8 mouse cellular contexts compared by ENCODE assay signal in the genomic region with DNA sequence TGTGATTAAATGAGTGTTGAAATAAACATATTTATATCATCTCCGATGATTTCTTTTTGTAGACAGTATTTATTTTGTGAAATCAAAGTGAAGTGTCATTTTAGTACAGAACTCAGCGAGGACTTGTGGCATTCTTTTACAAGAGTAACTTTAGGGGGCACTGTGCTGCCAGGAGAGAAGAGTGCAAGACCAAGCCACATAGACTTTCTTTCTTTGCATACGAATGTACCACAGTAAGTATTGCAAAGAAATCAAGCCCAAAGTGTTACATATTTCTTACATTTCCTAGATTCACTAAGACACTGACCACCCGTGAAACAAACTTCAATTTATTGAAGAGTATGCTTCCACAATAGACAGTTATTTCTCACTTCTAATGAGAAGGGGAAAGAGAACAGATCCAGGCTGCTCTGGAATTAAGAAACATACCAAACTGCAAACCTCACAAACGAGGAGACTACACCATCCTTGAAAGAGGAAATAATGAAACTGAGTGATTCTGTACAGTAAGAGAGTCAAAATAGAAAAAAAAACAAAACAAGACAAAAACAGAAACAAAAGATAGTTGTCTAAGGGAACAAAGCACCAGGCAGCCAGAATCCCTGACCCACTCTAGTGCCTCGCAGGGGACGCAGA.
DNase-seq lines count a peak whose midpoint lies in the region; ATAC-seq and TF ChIP-seq lines count a peak whose summit lies in the region.
"Had no signal": no experiment of that assay in that cellular context is flagged by ENCODE, and none has a peak within 500 bp of the region (broad histone marks: within the 10 kb centered on the region; RNA-seq: fewer than 3 reads in every experiment).

No protein-coding gene starts in this region.

- H3K4me3 ChIP-seq in kidney, embryonic 16.5 days (ENCODE audit: low read length) = no peak overlapping the region
- H3K4me3 ChIP-seq in kidney, postnatal 0 days (replicated peaks; ENCODE audit: low read depth, low read length) = no peak overlapping the region
- H3K4me3 ChIP-seq: myocyte had no signal

- H3K9ac ChIP-seq in kidney, embryonic 16.5 days (replicated peaks; ENCODE audit: low read length) = no peak overlapping the region
- H3K9ac ChIP-seq in kidney, postnatal 0 days (ENCODE audit: low read depth, low read length) = no peak overlapping the region

- no peaks in the 10 kb centered on the region for H3K4me1 ChIP-seq in kidney, embryonic 16.5 days (ENCODE audit: insufficient read depth, low read length)
- H3K4me1 ChIP-seq in kidney, postnatal 0 days (replicated peaks; ENCODE audit: insufficient read depth, low read length) = no peaks in the 10 kb centered on the region

- H3K27me3 ChIP-seq in kidney, embryonic 16.5 days (ENCODE audit: insufficient read depth, low read length) = no peaks in the 10 kb centered on the region
- no peaks in the 10 kb centered on the region for H3K27me3 ChIP-seq in kidney, postnatal 0 days (ENCODE audit: insufficient read depth, low read length)

- TF ChIP-seq CTCF in kidney, postnatal 0 days (IDR thresholded peaks at IDR 0.05; ENCODE audit: low read depth) = peak; percentile 66

- DNase-seq in kidney, adult 8-10 months = no peak
- peak; percentile 76 for DNase-seq in embryo, embryonic 11 days
- DNase-seq in kidney, postnatal 0 days (ENCODE audit: low spot score) = peak; percentile 68
- peak; percentile 20 to 56 for DNase-seq in right cerebral cortex, adult 2 months (ENCODE audit: low spot score in 2 of 2)
- DNase-seq in spleen, adult 18-20 months = no peak
- no peak for DNase-seq in thymus, postnatal 4 days

- H3K4me2 ChIP-seq in kidney, embryonic 16.5 days (replicated peaks; ENCODE audit: low read depth, low read length) = no peak overlapping the region
- no peak overlapping the region for H3K4me2 ChIP-seq in kidney, postnatal 0 days (ENCODE audit: low read length)

- no peaks in the 10 kb centered on the region for H3K36me3 ChIP-seq in kidney, embryonic 16.5 days (ENCODE audit: insufficient read depth, low read length)
- no peaks in the 10 kb centered on the region for H3K36me3 ChIP-seq in kidney, postnatal 0 days (ENCODE audit: insufficient read depth, low read length)

- no peak overlapping the region for H3K27ac ChIP-seq in kidney, embryonic 16.5 days (ENCODE audit: low read length)
- no peak overlapping the region for H3K27ac ChIP-seq in kidney, postnatal 0 days

- WGBS in kidney, embryonic 16.5 days = 42% methylated on average over 7 of the region's 7 CpGs
- WGBS in kidney, postnatal 0 days = 41% methylated on average over 7 of the region's 7 CpGs

- ATAC-seq in kidney, embryonic 16.5 days (ENCODE audit: low FRiP score, low TSS enrichment) = peak; percentile 81; the same call in 1 of the 2 replicates
- no peak for ATAC-seq in kidney, postnatal 0 days (replicated peaks; ENCODE audit: low FRiP score, low read depth)

- no peaks in the 10 kb centered on the region for H3K9me3 ChIP-seq in kidney, embryonic 16.5 days (ENCODE audit: low read length)
- no peaks in the 10 kb centered on the region for H3K9me3 ChIP-seq in kidney, postnatal 0 days (replicated peaks; ENCODE audit: low read length)

Comparison
In these comparisons a context has a peak if more than half of its experiments do, and no peak if none do; other contexts are left out.
1. DNase-seq: peak in embryo, embryonic 11 days (single experiment), kidney, postnatal 0 days (single experiment) and right cerebral cortex, adult 2 months (2 of 2); none in kidney, adult 8-10 months (0 of 2), spleen, adult 18-20 months (0 of 2) and thymus, postnatal 4 days (single experiment).